Mouse (Mus musculus) adrenal gland, adult (tissue): Measurements from ENCODE around the gene Slc1a5.
A peak's percentile ranks its signal among the peaks of the same experiment; 100 is the strongest.

ENCODE experiments used
- DNase-seq, 2 experiments: peaks; one replicate each; pipeline ENCODE4 v3.0.0; 2022 to 2023; ENCODE audit warnings: low spot score in 1 of 2; ENCODE audit not compliant: inconsistent age in 2 of 2

Slc1a5 gene

GRCm38 (mm10) chr7:16781816-16782554 is 845 bp downstream of the Slc1a5 start:
- DNase-seq: peak; percentile 35 to 71

GRCm38 (mm10) chr7:16782555-16783125 is 1.5 kb downstream of the Slc1a5 start:
- no peak for DNase-seq

DNA sequence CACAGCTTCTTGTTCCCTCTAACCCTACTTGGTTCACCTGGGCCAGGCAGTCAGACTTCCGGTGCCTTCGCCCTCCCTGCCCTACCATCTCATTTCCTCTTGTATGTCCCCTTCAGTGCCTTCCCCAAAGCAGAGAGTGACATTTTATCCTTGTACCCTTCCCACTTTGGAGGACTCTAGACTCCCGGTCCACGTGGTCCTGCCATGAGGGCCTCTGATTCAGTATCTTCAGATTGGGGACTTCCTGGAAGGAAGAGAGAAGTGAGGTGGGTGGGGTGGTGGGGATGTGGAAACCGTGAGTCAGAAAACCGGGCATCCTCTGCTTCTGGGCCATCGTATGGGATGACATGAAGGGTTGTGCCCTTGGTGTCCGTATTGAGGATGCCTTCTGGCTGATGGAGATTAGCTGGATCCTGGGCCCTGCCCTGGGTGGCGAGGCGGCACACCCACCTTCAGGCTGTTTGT is 2.1 kb downstream of the Slc1a5 start:
- DNase-seq: peak in 1 of 2 experiments; percentile 41

GRCm38 (mm10) chr7:16783758-16784415 is 2.7 kb downstream of the Slc1a5 start:
- DNase-seq: peak; percentile 73 to 89

GRCm38 (mm10) chr7:16784498-16784976 is 3.4 kb downstream of the Slc1a5 start:
- no peak for DNase-seq

DNA sequence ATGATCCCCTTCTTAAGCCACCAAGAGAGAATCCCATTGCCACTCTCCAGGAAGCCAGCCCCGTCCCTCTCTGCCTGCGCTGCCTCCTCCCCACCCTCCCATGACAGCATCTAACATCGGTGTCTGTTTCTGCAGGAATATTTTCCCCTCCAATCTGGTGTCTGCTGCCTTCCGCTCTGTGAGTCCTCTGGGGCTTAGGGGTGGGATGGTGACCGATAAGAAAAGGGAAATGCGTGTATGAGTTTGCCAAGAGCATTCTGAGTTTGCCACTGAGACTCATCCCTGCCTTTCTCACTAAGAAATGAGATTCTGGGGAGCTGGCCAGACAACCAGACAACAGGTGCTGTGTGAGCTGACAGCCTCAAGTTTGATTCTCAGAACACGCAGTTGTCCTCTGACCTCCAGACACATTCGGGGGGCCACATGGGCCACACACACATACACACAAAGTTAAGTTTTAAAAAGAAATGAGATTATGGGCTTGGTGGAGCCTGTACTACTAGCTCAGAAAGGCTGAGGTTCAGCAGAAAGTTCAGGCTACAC is 4.5 kb downstream of the Slc1a5 start:
- no peak for DNase-seq

GRCm38 (mm10) chr7:16792316-16792715 is 11.2 kb downstream of the Slc1a5 start:
- peak in 1 of 2 experiments; percentile 37 for DNase-seq

- DNase-seq: peak in 1 of 2 experiments; percentile 49
Observed at GRCm38 (mm10) chr7:16793010-16793725, 12.0 kb downstream of the Slc1a5 start.

DNA sequence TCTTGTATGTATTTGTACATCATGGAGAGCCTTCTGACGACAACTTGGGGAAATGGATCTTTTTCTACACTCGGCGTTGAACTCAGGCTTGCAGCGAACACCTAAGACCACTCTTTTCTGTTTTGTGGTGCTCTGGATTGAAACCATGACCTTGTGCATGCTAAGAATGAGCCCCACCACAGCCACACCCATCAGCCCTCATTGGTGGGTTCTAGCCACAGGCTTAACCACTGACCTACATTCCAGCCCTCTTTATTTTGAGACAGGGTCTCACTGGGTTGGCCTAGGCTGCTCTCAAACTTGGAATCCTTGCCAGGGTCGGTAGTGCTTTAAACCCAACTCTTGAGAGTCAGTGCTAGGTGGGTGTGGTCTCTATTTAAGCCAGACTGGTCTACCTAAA is 13.7 kb downstream of the Slc1a5 start:
- DNase-seq: no peak

- peak in 1 of 2 experiments; percentile 66 for DNase-seq
Observed at GRCm38 (mm10) chr7:16804409-16805028, 23.4 kb downstream of the Slc1a5 start.

- DNase-seq: no peak
Observed at GRCm38 (mm10) chr7:16807936-16808335, 26.8 kb downstream of the Slc1a5 start.

GRCm38 (mm10) chr7:16808647-16809046 is 27.5 kb downstream of the Slc1a5 start:
- no peak for DNase-seq

GRCm38 (mm10) chr7:16809739-16810138 is 28.6 kb downstream of the Slc1a5 start:
- peak; percentile 60 to 90 for DNase-seq

DNA sequence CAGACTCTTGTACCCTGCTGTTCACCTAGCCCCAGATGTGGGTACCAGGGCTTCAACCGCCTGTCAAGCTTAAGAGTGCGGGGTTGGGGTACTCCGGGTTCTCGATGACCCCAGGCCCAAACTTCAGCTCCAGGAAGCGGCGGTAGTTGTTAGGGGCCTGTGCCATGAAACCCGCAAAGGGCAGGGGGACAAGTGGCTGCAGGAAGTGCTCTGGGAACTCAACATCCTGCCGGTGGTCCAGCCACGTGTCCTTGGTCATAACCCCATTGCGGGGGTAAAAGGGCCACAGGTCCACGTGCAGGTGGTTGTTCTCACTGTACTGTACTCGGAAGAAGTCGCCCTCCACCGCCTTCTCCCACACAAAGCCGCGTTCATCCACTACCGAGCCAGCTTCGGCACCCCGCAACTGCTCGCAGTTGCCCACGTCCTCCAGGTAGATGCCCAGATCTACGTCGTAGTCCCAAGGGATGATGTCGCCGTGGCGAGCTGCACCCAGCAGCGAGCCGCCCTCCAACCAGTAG is 29.3 kb downstream of the Slc1a5 start:
- no peak for DNase-seq

GRCm38 (mm10) chr7:16810920-16811648 is 29.9 kb downstream of the Slc1a5 start:
- DNase-seq: peak; percentile 41 to 75

DNA sequence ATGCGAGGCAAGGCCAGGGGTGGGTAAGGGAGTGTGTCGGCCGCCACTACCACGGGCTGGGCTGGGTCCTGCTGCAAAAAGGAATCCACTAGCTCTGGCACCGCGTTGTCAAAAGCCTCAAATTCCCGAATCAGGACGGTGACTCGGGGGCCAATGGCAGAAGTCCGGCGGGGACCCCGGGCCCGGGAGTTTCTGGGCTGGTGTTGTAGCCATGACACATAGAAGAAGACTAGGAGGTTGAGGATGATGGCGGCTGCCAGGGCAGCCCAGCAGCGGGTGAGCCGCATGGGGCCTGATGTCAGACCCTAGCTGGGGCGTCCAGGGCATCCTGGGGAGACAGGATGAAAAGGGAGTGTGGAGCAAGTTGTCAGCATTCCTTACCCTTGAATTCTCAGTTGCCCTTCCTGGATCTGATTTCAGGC is 30.5 kb downstream of the Slc1a5 start:
- DNase-seq: no peak

DNA sequence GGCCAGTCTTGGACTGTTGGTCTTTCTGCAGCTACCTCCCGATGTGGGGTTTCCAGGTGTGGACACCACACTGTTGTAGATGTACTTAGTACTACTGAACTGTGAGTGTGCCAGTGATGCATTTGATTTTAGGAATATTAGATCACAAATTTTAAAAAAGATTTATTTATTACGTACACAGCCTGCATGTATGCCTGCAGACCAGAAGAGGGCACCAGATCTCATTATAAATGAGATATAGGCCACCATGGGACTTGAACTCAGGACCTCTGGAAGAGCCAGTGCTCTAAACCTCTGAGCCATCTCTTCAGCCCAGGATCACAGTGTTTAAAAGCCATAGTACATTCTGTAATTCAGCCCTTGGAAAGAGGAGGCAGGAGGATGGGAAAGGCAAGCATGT is 31.4 kb downstream of the Slc1a5 start:
- no peak for DNase-seq

DNA sequence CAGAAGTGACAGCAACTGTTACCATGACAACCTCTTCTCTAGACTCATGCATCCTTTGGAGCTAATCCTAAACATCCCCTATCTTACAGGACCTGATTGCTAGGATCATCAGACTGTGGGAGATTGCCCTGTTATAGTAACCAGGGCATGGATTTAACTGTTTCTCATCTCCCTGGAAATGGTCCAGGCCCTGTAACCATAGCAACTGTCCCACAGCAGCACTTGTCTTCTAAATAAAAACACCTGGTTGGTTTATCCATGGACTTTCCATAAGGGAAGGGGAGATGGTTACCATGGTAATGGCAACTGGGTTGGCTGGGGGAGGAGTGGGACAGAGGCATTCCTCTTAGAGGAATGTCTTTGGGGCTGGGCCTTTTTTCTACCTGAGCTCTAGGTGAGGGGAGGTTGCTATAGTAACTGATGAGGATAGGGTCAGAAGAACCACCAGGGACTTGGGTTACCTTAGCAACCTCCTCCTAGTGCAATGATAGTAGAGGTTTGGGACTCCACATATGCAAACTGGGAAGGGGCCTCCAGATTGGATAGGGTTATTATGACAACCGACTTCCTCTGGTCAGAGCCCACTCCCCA is 34.3 kb downstream of the Slc1a5 start, which contains the start of gene Strn4:
TSS of gene Strn4 (plus strand) at position 539 of the 591 bp plus-strand sequence.
- DNase-seq: peak in 1 of 2 experiments; percentile 68

DNA sequence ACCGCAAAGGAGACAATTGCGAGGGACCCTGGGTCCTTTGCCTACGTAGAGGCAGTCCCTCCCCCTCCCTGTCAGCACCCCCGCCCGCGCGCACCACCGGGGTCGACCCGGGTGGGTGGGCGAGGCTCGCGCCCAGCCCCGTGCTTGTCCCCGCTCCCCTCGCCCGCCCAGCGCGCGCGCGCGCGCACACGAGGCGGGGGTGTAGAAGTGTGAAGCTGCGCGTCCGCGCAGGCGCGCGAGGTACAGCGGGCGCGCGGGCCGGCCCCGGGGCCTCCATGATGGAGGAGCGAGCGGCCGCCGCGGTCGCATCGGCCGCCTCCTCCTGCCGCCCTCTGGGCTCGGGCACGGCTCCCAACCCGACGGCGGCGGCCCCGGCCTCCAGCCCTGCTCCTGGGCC is 34.9 kb downstream of the Slc1a5 start:
- peak; percentile 82 to 92 for DNase-seq
